In genomic region chr9:96688194-96688875, GRCm38 (mm10) we compare ENCODE assay signal across 23 mouse cellular contexts. TPM values are rescaled to one million over a fixed set of nuclear protein-coding genes. Genes with fewer than 3 reads are reported as not detected.
A peak's percentile ranks its signal among the peaks of the same experiment; 100 is the strongest.
DNase-seq lines count a peak whose midpoint lies in the region; ATAC-seq and TF ChIP-seq lines count a peak whose summit lies in the region.
"Had no signal": no experiment of that assay in that cellular context is flagged by ENCODE, and none has a peak within 500 bp of the region (broad histone marks: within the 10 kb centered on the region; RNA-seq: fewer than 3 reads in every experiment).

No protein-coding gene starts in this region.

- H3K4me2 ChIP-seq in heart, embryonic 11.5 days, result no peak overlapping the region
- H3K4me2 ChIP-seq in liver, embryonic 12.5 days, result no peak overlapping the region
- H3K4me2 ChIP-seq: embryonic facial prominence, embryonic 13.5 days; heart, embryonic 15.5 days; limb, embryonic 15.5 days; midbrain, embryonic 11.5 days had no signal

- no peaks in the 10 kb centered on the region; the same call in 1 of the 2 replicates for H3K79me2 ChIP-seq in liver, adult 2 months (ENCODE audit: control insufficient read depth, insufficient read depth, low read length)

- no peaks in the 10 kb centered on the region for H3K27me3 ChIP-seq in heart, embryonic 11.5 days (ENCODE audit: control insufficient read depth, insufficient read depth, low read length)
- H3K27me3 ChIP-seq in liver, adult 2 months (ENCODE audit: control insufficient read depth, insufficient read depth, low read length), result no peaks in the 10 kb centered on the region
- H3K27me3 ChIP-seq in liver, embryonic 12.5 days (replicated peaks), result no peaks in the 10 kb centered on the region
- H3K27me3 ChIP-seq: embryonic facial prominence, embryonic 13.5 days; heart, embryonic 15.5 days; limb, embryonic 15.5 days; Patski had no signal

- 79% methylated on average over 21 of the region's 21 CpGs for WGBS in heart, embryonic 11.5 days (ENCODE audit: insufficient replicate concordance)
- 84% methylated on average over 21 of the region's 21 CpGs for whole genome bisulfite sequencing in liver, adult 2 months
- 73% methylated on average over 21 of the region's 21 CpGs for WGBS in liver, embryonic 12.5 days (ENCODE audit: insufficient replicate concordance)

- no peak for TF ChIP-seq POLR2A in liver, adult 2 months (IDR thresholded peaks at IDR 0.05; ENCODE audit: extremely low read depth, insufficient read depth, low read length)
- no peak for TF ChIP-seq POLR2A in embryonic fibroblast, embryonic 13.5 days (IDR thresholded peaks at IDR 0.05; ENCODE audit: low read depth, low read length)

- H3K9ac ChIP-seq in heart, embryonic 11.5 days (ENCODE audit: low read depth, low read length), result no peak overlapping the region
- H3K9ac ChIP-seq in liver, adult 2 months (ENCODE audit: low read depth, low read length), result no peak overlapping the region
- no peak overlapping the region for H3K9ac ChIP-seq in liver, embryonic 12.5 days
- H3K9ac ChIP-seq: embryonic facial prominence, embryonic 13.5 days; heart, embryonic 15.5 days; limb, embryonic 15.5 days had no signal

- H3K9me3 ChIP-seq in heart, embryonic 11.5 days (replicated peaks; ENCODE audit: control insufficient read depth, low read length), result no peaks in the 10 kb centered on the region
- no peaks in the 10 kb centered on the region for H3K9me3 ChIP-seq in liver, embryonic 12.5 days (replicated peaks)
- H3K9me3 ChIP-seq: embryonic facial prominence, embryonic 13.5 days; heart, embryonic 15.5 days; limb, embryonic 15.5 days had no signal

- no peak overlapping the region for H3K4me3 ChIP-seq in heart, embryonic 11.5 days (ENCODE audit: low read depth, low read length)
- no peak overlapping the region for H3K4me3 ChIP-seq in liver, adult 2 months (ENCODE audit: insufficient read depth, low read depth, low read length)
- H3K4me3 ChIP-seq in liver, embryonic 12.5 days, result no peak overlapping the region
- H3K4me3 ChIP-seq in embryonic fibroblast, embryonic 13.5 days (ENCODE audit: insufficient read depth, low read length), result no peak overlapping the region
- H3K4me3 ChIP-seq: embryonic facial prominence, embryonic 13.5 days; heart, embryonic 15.5 days; limb, embryonic 15.5 days had no signal

- H3K27ac ChIP-seq in heart, embryonic 11.5 days (ENCODE audit: low read depth, low read length), result no peak overlapping the region
- peak overlapping the region; percentile 34; the same call in 1 of the 2 replicates for H3K27ac ChIP-seq in liver, adult 2 months (replicated peaks; ENCODE audit: insufficient read depth, low read depth, low read length)
- H3K27ac ChIP-seq in liver, embryonic 12.5 days, result no peak overlapping the region
- H3K27ac ChIP-seq in embryonic fibroblast, embryonic 13.5 days (ENCODE audit: insufficient read depth, low read length), result peak overlapping the region; percentile 63; the same call in 1 of the 2 replicates
- H3K27ac ChIP-seq: embryonic facial prominence, embryonic 13.5 days; limb, embryonic 15.5 days had no signal

- H3K4me1 ChIP-seq in heart, embryonic 11.5 days (ENCODE audit: control insufficient read depth, insufficient read depth, low read length), result peaks cover 3% of the 10 kb centered on the region; the same call in 1 of the 2 replicates
- H3K4me1 ChIP-seq in liver, adult 2 months (ENCODE audit: control insufficient read depth, insufficient read depth, low read length), result no peaks in the 10 kb centered on the region
- H3K4me1 ChIP-seq in liver, embryonic 12.5 days, result 0 out of 2 replicates have a peak, but pooled peaks cover 5% of the 10 kb centered on the region
- peaks cover 3% of the 10 kb centered on the region; the same call in 1 of the 2 replicates for H3K4me1 ChIP-seq in embryonic fibroblast, embryonic 13.5 days (ENCODE audit: control insufficient read depth, insufficient read depth, low read length)
- H3K4me1 ChIP-seq: limb, embryonic 15.5 days had no signal

- peak; percentile 88 for DNase-seq in heart, adult 11 months
- DNase-seq in liver, adult 2 months (ENCODE audit: extremely low read depth, low read depth, low spot score), result no peak
- DNase-seq in brain, adult 2 months (ENCODE audit: low read depth, low spot score), result peak; percentile 51
- DNase-seq in natural killer cell, adult 2 months (ENCODE audit: low spot score in 2 of 2), result no peak
- no peak for DNase-seq in Muller cell, postnatal 12 days (ENCODE audit: inconsistent ontology term)
- DNase-seq: adrenal gland, postnatal 36 days; gastrocnemius, postnatal 14 days; heart, postnatal 36 days; kidney, adult 11 months; left cerebral cortex, postnatal 4 days; spleen, adult 18-20 months; thymus, adult 2 months; thymus, postnatal 4 days had no signal

- no peak for ATAC-seq in heart, embryonic 11.5 days (replicated peaks; ENCODE audit: insufficient number of reproducible peaks, low FRiP score, low TSS enrichment)
- no peak for ATAC-seq in liver, embryonic 12.5 days
- ATAC-seq: forebrain, embryonic 14.5 days; hindbrain, embryonic 16.5 days; Patski had no signal

- no peak for TF ChIP-seq CTCF in liver, adult 2 months (IDR thresholded peaks at IDR 0.05; ENCODE audit: low read depth, low read length)
- no peak for TF ChIP-seq CTCF in embryonic fibroblast, embryonic 13.5 days (IDR thresholded peaks at IDR 0.05; ENCODE audit: borderline replicate concordance, insufficient read depth, low read length)

- peaks cover 12% of the 10 kb centered on the region; the same call in 1 of the 2 replicates for H3K36me3 ChIP-seq in heart, embryonic 11.5 days (ENCODE audit: control insufficient read depth, insufficient read depth, low read length)
- peaks cover 26% of the 10 kb centered on the region for H3K36me3 ChIP-seq in liver, adult 2 months (ENCODE audit: control insufficient read depth, insufficient read depth, low read length)
- peaks cover 41% of the 10 kb centered on the region for H3K36me3 ChIP-seq in liver, embryonic 12.5 days

RNA-seq across cellular contexts. Expression of gene Rasa2, which starts 56.9 kb away (rescaled TPM):
- polyA plus RNA-seq in heart, embryonic 11.5 days (2014; fragmentation: Nextera tagmentation; extraction: Ambion mirVana), result 16.3 and 16.5 TPM in 2 replicates
- total RNA-seq in liver, adult 2 months (2014; rRNA removed), result 1.6 and 1.7 TPM in 2 replicates
- 0.22 and 0.38 TPM in 2 replicates for polyA plus RNA-seq in liver, adult 2 months (2012; rRNA removed)
- 4.3 and 4.9 TPM in 2 replicates for polyA plus RNA-seq in liver, embryonic 12.5 days (2016; fragmentation: Nextera tagmentation; extraction: Ambion mirVana)
- 23.1 and 26.2 TPM in 2 replicates for polyA plus RNA-seq in embryonic fibroblast, embryonic 13.5 days (2011; ENCODE audit: insufficient read length, low read depth, missing spikeins)

Comparison
In these comparisons a context has a peak if more than half of its experiments do, and no peak if none do; other contexts are left out.
1. H3K27ac ChIP-seq: peak in liver, adult 2 months (single experiment) and embryonic fibroblast, embryonic 13.5 days (single experiment); none in heart, embryonic 11.5 days (single experiment) and liver, embryonic 12.5 days (single experiment).
2. DNase-seq: peak in heart, adult 11 months (single experiment) and brain, adult 2 months (single experiment); none in liver, adult 2 months (single experiment), natural killer cell, adult 2 months (0 of 2) and Muller cell, postnatal 12 days (single experiment).